Mouse (Mus musculus) neural tube, embryonic 14.5 days (tissue): Measurements from ENCODE around the gene Add3. TPM values are rescaled to one million over a fixed set of nuclear protein-coding genes. Genes with fewer than 3 reads are reported as not detected.
"Not testable (repeated sequence)": the region's sequence is repeated elsewhere in the genome, so short reads cannot be mapped to it uniquely, and the experiment has no call there.

Experiments used
- ATAC-seq: fragments of 200-750 bp; cut with Nextera tagmentation; 2 replicates; pipeline ENCODE4 v1.8.0; 2017; ENCODE audit warnings: low read depth, mild to moderate bottlenecking, moderate TSS enrichment, moderate library complexity
- H3K27ac ChIP-seq: fragments of 300-500 bp; sonication (generic); 2 replicates; pipeline ENCODE4 v1.5.1; 2014; ENCODE audit warnings: low read depth, mild to moderate bottlenecking, control low read depth, low read length, moderate library complexity, mixed read lengths
- H3K27me3 ChIP-seq: fragments of 300-500 bp; sonication (generic); 2 replicates; pipeline ENCODE4 v1.6.1; 2014; ENCODE audit warnings: low read length; ENCODE audit not compliant: control insufficient read depth, insufficient read depth
- H3K36me3 ChIP-seq: fragments of 300-500 bp; sonication (generic); 2 replicates; pipeline ENCODE4 v1.6.1; 2014; ENCODE audit warnings: low read length, mixed read lengths; ENCODE audit not compliant: control insufficient read depth, insufficient read depth
- H3K4me1 ChIP-seq: fragments of 300-500 bp; sonication (generic); 2 replicates; pipeline ENCODE4 v1.6.1; 2014; ENCODE audit warnings: low read length; ENCODE audit not compliant: control insufficient read depth, insufficient read depth
- H3K4me2 ChIP-seq: fragments of 300-500 bp; sonication (generic); 2 replicates; pipeline ENCODE4 v1.6.1; 2014; ENCODE audit warnings: mild to moderate bottlenecking, low read depth, low read length, control low read depth
- H3K4me3 ChIP-seq: fragments of 300-500 bp; sonication (generic); 2 replicates; pipeline ENCODE4 v1.5.1; 2014; ENCODE audit warnings: low read depth, low read length, control low read depth, mixed read lengths
- H3K9ac ChIP-seq: fragments of 300-500 bp; sonication (generic); replicated peaks from 2 replicates; pipeline ENCODE4 v1.6.1; 2014; ENCODE audit warnings: low read depth, mild to moderate bottlenecking, control low read depth, low read length, mixed read lengths
- H3K9me3 ChIP-seq: fragments of 300-500 bp; sonication (generic); 2 replicates; pipeline ENCODE4 v1.6.1; 2016; ENCODE audit warnings: low read length; ENCODE audit not compliant: control insufficient read depth
- WGBS: fragments of 180-500 bp; shearing (Covaris S2); extraction: QIAGEN DNeasy Blood & Tissue Kit; methylation state at CpG from one replicate; pipeline ENCODE4 v1.1.7; 2014; 5-methylcytosine and 5-hydroxymethylcytosine counted together
- polyA plus RNA-seq: library from polyadenylated mRNA; unstranded; fragments of >200 nt; fragmentation: Nextera tagmentation; extraction: Ambion mirVana; gene quantifications from 2 replicates; pipeline ENCODE4 v1.2.1, GENCODE M21; 2014

Gene Add3
- polyA plus RNA-seq, 1 experiment from 2014 or later: 26.3 TPM

- Histone ChIP-seq H3K4me2 (no peak overlapping the region), H3K4me1 (no peaks in the 10 kb centered on the region), H3K27ac (no peak overlapping the region), H3K9me3 (no peaks in the 10 kb centered on the region), H3K36me3 (no peaks in the 10 kb centered on the region), H3K4me3 (no peak overlapping the region), H3K27me3 (no peaks in the 10 kb centered on the region), H3K9ac (no peak overlapping the region)
- WGBS: 89% methylated on average over 7 of the region's 7 CpGs
- no peak for ATAC-seq
Observed at GRCm38 (mm10) chr19:53208830-53209229, 68.6 kb downstream of the Add3 start.

GRCm38 (mm10) chr19:53210251-53210650 is 70.0 kb downstream of the Add3 start:
- ATAC-seq: no peak
- no peak overlapping the region for H3K27ac ChIP-seq
- no peak overlapping the region for H3K9ac ChIP-seq
- H3K4me1 ChIP-seq: no peaks in the 10 kb centered on the region
- H3K36me3 ChIP-seq: no peaks in the 10 kb centered on the region
- H3K9me3 ChIP-seq: no peaks in the 10 kb centered on the region
- no peaks in the 10 kb centered on the region for H3K27me3 ChIP-seq
- H3K4me3 ChIP-seq: no peak overlapping the region
- 77% methylated on average over 2 of the region's 2 CpGs for WGBS
- H3K4me2 ChIP-seq: no peak overlapping the region

DNA sequence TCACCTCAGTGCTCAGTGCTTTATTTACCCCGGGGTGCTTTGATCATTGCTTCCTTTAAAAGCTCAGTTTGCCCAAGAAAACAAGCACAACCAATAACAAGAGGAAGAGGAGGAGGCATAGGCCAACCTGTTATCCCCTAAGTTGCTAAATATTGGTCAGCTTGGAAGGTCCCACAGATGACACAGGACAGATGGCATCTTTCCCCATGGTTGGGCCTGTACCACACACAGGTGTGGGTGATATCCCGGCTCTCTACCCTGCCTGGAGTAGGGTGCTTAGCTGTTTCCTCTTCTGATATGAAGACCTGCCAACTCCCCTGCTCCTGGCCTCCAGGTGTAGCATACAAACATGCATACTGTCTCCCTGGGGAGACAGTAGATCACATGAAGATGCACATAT is 75.1 kb downstream of the Add3 start:
- no peak overlapping the region for H3K4me3 ChIP-seq
- no peaks in the 10 kb centered on the region for H3K27me3 ChIP-seq
- no peak for ATAC-seq
- H3K4me1 ChIP-seq: no peaks in the 10 kb centered on the region
- H3K9me3 ChIP-seq: no peaks in the 10 kb centered on the region
- WGBS: 88% methylated on average over 2 of the region's 2 CpGs
- H3K27ac ChIP-seq: no peak overlapping the region
- H3K36me3 ChIP-seq: no peaks in the 10 kb centered on the region
- H3K9ac ChIP-seq: no peak overlapping the region
- no peak overlapping the region for H3K4me2 ChIP-seq

DNA sequence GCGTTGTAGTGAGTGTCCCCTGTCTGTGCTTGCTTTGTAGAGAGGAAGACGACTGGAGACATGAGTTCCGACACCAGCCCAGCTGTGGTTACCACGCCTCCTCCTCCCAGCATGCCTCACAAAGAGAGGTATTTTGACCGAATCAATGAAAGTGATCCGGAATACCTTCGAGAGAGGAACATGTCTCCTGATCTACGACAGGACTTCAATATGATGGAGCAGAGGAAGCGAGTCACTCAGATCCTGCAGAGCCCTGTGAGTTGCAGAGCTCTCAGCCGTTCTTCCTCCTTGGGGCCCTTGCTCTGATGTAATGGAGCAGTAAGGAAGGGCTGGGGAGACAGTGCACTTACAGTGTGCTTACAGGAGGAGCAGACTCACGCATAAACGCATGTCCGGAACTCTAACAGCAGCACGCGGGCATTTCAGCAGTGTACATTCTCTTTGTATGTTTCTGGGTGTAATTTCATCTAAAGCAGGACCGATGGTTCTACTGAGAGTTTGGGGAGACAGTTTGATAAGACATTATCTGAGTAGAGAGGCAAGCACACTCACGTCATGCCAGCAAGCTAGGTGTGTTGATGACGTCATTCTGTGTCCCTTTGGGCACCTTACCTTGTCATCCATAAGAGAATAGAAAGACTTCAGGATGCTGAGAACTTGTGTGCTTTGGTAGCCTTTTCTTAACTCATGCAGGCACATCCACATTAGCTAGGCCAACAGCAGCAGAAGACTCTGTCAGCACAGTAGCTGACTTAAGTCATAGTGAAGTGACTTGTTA is 76.7 kb downstream of the Add3 start:
- H3K27ac ChIP-seq: no peak overlapping the region
- H3K4me1 ChIP-seq: no peaks in the 10 kb centered on the region
- no peak for ATAC-seq
- no peaks in the 10 kb centered on the region for H3K36me3 ChIP-seq
- H3K4me2 ChIP-seq: no peak overlapping the region
- no peaks in the 10 kb centered on the region for H3K27me3 ChIP-seq
- H3K4me3 ChIP-seq: no peak overlapping the region
- no peaks in the 10 kb centered on the region for H3K9me3 ChIP-seq
- H3K9ac ChIP-seq: no peak overlapping the region
- 92% methylated on average over 18 of the region's 18 CpGs for WGBS

DNA sequence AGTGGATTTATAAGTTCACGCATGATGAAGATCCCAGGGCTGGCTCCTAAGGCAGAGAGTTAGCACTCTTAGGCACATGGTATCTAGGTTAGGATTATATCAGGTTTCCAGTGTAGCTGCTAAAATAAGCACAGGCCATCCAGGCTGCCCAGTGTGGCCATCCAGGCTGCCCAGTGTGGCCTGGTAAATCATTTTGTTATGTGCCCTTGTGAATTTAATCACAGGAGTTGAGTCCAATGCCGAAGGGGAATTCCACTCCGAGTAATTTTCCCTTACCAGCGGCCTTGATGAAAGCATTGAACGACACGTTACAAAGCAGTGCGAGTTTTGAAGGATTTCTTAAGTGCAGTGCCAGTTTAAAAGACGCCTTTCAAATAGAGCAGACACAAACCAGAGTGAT is 77.6 kb downstream of the Add3 start:
- H3K4me3 ChIP-seq: no peak overlapping the region
- no peaks in the 10 kb centered on the region for H3K27me3 ChIP-seq
- ATAC-seq: no peak
- no peaks in the 10 kb centered on the region for H3K4me1 ChIP-seq
- H3K9ac ChIP-seq: no peak overlapping the region
- no peaks in the 10 kb centered on the region for H3K9me3 ChIP-seq
- H3K36me3 ChIP-seq: no peaks in the 10 kb centered on the region
- 90% methylated on average over 8 of the region's 8 CpGs for WGBS
- H3K27ac ChIP-seq: no peak overlapping the region
- no peak overlapping the region for H3K4me2 ChIP-seq

DNA sequence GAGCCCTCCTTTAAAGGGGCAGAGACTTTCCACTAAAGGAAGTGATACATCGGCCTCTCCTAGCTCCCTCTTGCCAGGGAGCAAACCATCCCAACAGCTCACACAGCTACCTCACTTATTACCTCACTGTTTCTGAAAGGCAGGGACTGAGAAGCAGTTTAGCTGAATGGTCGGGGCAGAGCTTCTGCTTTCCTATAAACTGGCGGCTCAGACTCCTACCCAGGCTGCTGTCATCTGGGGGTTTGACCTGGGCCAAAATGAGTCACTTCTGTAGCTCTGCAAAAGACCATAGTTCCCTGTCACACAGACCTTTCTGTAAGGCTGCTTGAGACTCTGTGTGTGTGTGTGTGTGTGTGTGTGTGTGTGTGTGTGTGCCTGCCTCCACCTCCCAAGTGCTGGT is 79.1 kb downstream of the Add3 start:
- no peak for ATAC-seq
- WGBS: 89% methylated on average over 3 of the region's 3 CpGs
- Histone ChIP-seq H3K27me3 (no peaks in the 10 kb centered on the region), H3K4me1 (no peaks in the 10 kb centered on the region), H3K27ac (no peak overlapping the region), H3K4me2 (no peak overlapping the region), H3K9ac (no peak overlapping the region), H3K9me3 (no peaks in the 10 kb centered on the region), H3K36me3 (no peaks in the 10 kb centered on the region), H3K4me3 (no peak overlapping the region)

DNA sequence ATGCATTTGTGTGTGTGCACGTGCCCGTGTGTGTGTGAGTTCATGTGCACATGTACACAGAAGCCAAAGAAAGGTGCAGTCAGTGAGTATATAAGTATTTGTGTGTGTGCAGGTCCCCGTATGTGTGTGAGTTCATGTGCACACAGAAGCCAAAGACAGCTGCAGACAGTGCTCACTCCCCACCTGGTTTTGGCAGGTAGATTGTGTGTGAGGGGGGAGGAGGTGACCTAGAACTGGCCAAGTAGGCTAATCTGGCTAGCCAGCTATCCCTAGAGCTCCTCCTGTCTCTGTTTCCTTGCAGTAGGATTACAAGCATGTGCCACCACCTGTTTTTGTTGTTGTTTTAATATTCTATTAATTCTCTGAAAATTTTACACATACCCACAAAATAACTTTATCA is 80.9 kb downstream of the Add3 start:
- Histone ChIP-seq H3K9me3 (no peaks in the 10 kb centered on the region), H3K4me2 (no peak overlapping the region), H3K27ac (no peak overlapping the region), H3K9ac (no peak overlapping the region), H3K36me3 (no peaks in the 10 kb centered on the region), H3K27me3 (no peaks in the 10 kb centered on the region), H3K4me1 (no peaks in the 10 kb centered on the region), H3K4me3 (no peak overlapping the region)
- ATAC-seq: no peak
- WGBS: 92% methylated on average over 3 of the region's 3 CpGs

DNA sequence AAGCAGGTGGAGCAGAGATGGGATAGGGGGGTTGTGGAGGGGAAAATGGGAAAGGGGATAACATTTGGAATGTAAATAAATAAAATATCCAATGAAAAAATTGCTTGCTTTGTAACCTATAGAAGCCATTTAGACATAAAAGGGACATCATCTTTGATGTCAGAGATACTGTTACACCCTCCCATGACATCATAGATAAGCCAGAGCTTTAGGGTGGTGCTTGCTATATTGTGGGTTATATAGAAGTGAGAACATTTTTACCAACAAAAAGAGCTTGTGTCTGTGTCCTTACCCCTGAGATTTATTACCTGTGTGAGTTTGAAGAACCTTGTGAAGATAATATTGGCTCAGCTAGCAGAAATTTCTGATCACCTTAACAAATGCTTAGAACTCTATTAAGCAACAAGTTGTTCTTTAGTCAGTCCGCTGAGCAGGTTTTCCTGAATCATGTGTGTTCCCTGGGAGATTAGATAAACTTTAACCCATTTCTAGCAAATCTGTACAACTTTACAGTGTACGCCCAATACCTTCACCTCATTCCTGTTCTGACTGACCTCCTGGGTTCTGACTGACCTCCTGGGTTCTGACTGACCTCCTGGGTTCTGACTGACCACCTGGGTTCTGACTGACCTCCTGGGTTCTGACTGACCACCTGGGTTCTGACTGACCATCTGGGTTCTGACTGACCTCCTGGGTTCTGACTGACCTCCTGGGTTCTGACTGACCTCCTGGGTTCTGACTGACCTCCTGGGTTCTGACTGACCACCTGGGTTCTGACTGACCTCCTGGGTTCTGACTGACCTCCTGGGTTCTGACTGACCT is 85.2 kb downstream of the Add3 start:
- not testable (repeated sequence) for ATAC-seq, H3K9ac ChIP-seq, H3K4me2 ChIP-seq, H3K36me3 ChIP-seq, H3K4me1 ChIP-seq, H3K27me3 ChIP-seq, H3K9me3 ChIP-seq, H3K4me3 ChIP-seq, H3K27ac ChIP-seq
- WGBS: 91% methylated on average over 2 of the region's 2 CpGs

- 89% methylated on average over 13 of the region's 13 CpGs for WGBS
- Histone ChIP-seq H3K4me2 (no peak overlapping the region), H3K4me3 (no peak overlapping the region), H3K4me1 (no peaks in the 10 kb centered on the region), H3K27ac (no peak overlapping the region), H3K27me3 (no peaks in the 10 kb centered on the region), H3K9me3 (no peaks in the 10 kb centered on the region), H3K9ac (no peak overlapping the region), H3K36me3 (no peaks in the 10 kb centered on the region)
- ATAC-seq: no peak
Observed at GRCm38 (mm10) chr19:53226651-53227050, 86.4 kb downstream of the Add3 start.
